ENCODE assay signal across 1 mouse cellular context in the genomic region with DNA sequence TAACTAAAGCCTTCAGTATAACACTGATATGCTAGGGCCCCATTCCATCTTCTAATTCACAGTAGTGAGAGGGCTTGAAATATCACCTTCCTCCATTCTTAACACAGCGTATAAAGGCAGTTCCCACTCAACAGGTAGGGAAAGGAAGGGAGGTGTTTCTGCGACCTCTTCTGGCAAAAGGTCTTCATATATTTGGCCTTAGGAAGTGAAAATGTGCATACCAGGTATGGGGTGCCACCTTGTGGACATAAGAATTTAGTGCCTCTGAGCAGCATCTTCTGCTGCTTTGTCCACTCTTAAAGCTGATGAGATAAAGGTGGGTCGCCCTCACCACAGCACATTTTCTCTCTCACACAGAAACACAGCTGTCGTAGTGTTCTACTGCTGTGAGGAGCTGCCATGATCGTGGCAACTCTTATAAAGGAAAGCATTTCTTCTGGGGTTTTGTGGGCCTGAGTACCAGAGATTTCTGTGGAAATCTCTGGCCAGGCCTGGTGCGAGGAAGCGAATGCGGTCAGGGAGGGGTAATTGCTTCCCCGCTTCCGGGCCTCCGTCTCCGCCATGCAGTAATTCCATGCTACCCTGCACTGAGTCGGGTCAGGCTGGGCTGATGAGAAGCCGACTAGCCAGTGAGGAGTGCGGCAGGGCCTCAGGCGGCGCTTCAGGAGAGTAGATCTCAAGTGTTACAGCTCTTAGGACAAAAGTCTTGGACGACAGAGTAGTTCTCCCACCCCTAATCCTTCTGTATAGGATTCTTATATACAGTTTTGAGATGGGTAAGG.
TF ChIP-seq lines count a peak whose summit lies in the region.

No protein-coding gene starts in this region.

TF ChIP-seq in CH12.LX, 34 proteins besides CTCF, POLR2A, EP300 and RAD21 (continued from another document):
- TF ChIP-seq ELF1 (IDR thresholded peaks at IDR 0.05; ENCODE audit: low read depth, low read length) = peak; percentile 45; the same call in 1 of the 2 replicates
- no peak for TF ChIP-seq MAZ (IDR thresholded peaks at IDR 0.05; ENCODE audit: low read depth, low read length)
- TF ChIP-seq POLR2AphosphoS2 (IDR thresholded peaks at IDR 0.05; ENCODE audit: low read depth, low read length) = no peak
- no peak for TF ChIP-seq ZNF384 (IDR thresholded peaks at IDR 0.05; ENCODE audit: low read depth, low read length)
- peak; percentile 60; the same call in 1 of the 2 replicates for TF ChIP-seq JUND (conservative IDR thresholded peaks at IDR 0.05; ENCODE audit: low read depth, low read length)
- no peak for TF ChIP-seq ZMIZ1 (IDR thresholded peaks at IDR 0.05; ENCODE audit: low read depth, low read length)
- 0 out of 2 replicates have a peak, but pooled peaks have one; percentile 37 for TF ChIP-seq NRF1 (IDR thresholded peaks at IDR 0.05; ENCODE audit: low read depth, low read length)
- TF ChIP-seq CHD2 (IDR thresholded peaks at IDR 0.05; ENCODE audit: low read length) = no peak
- TF ChIP-seq MAX (IDR thresholded peaks at IDR 0.05; ENCODE audit: low read length) = no peak
- TF ChIP-seq SMC3 (IDR thresholded peaks at IDR 0.05; ENCODE audit: low read depth, low read length) = peak; percentile 100
- TF ChIP-seq UBTF (IDR thresholded peaks at IDR 0.05; ENCODE audit: low read depth, low read length) = no peak
- TF ChIP-seq SIN3A (IDR thresholded peaks at IDR 0.05; ENCODE audit: low read length) = peak; percentile 68; the same call in 1 of the 2 replicates
- peak; percentile 100 for TF ChIP-seq ZC3H11A (IDR thresholded peaks at IDR 0.05; ENCODE audit: low read depth, low read length)
- 0 out of 2 replicates have a peak, but pooled peaks have one; percentile 3 for TF ChIP-seq JUN (IDR thresholded peaks at IDR 0.05; ENCODE audit: insufficient read depth, low read depth, low read length)
- peak; percentile 68 for TF ChIP-seq IRF4 (IDR thresholded peaks at IDR 0.05; ENCODE audit: low read depth, low read length)
- TF ChIP-seq MEF2A (IDR thresholded peaks at IDR 0.05; ENCODE audit: borderline replicate concordance, low read depth, low read length) = peak; percentile 38; the same call in 1 of the 2 replicates
- TF ChIP-seq ETS1 (conservative IDR thresholded peaks at IDR 0.05; ENCODE audit: low read depth, low read length) = 0 out of 2 replicates have a peak, but pooled peaks have one; percentile 11
- no peak for TF ChIP-seq CHD1 (IDR thresholded peaks at IDR 0.05; ENCODE audit: low read depth, low read length)
- no peak for TF ChIP-seq TBP (conservative IDR thresholded peaks at IDR 0.05; ENCODE audit: low read depth, low read length)
- TF ChIP-seq RCOR1 (conservative IDR thresholded peaks at IDR 0.05; ENCODE audit: low read depth, low read length) = peak; percentile 54; the same call in 1 of the 2 replicates
- TF ChIP-seq BHLHE40 (IDR thresholded peaks at IDR 0.05; ENCODE audit: low read depth, low read length) = peak; percentile 49
